Mouse (Mus musculus): ENCODE measurements around the gene Trpm8. TPM values are rescaled to one million over a fixed set of nuclear protein-coding genes. Genes with fewer than 3 reads are reported as not detected.

Gene Trpm8
- polyA plus RNA-seq, 1 experiment from 2014 or later: not detected

DNA sequence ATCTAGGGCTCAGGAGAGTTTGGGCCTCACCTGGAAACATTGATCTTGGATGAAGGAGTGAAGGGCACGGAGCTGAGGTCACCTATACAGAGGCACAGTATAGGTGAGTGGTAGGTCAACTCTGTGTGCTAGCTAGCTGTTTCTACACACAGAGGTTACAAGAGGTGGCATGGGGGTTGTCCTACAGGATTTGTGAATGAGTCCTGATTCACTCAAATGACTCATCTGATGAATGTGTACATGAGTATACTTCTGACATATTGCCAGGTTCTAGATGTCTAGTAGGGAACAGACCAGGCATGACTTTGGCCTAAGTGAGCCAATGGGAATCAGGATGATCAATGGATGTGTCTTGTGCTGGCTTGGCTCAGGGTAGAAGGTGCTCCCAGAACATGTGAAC, 39.8 kb downstream of the Trpm8 start:
- no peak for DNase-seq (ENCODE audit: low spot score)
- no peak overlapping the region for H3K27ac ChIP-seq (ENCODE audit: low read depth, low read length)
- no peaks in the 10 kb centered on the region for H3K27me3 ChIP-seq (ENCODE audit: control insufficient read depth, insufficient read depth, low read length)
- H3K9me3 ChIP-seq (ENCODE audit: control insufficient read depth, low read length): no peaks in the 10 kb centered on the region
- H3K9ac ChIP-seq (ENCODE audit: low read length): no peak overlapping the region
- H3K4me2 ChIP-seq (ENCODE audit: low read depth, low read length, severe bottlenecking): no peak overlapping the region
- H3K4me3 ChIP-seq (ENCODE audit: low read depth, low read length): no peak overlapping the region
- WGBS: 96% methylated on average over 1 of the region's 1 CpGs
- no peaks in the 10 kb centered on the region for H3K4me1 ChIP-seq (replicated peaks; ENCODE audit: control insufficient read depth, insufficient read depth, low read length)
- ATAC-seq (replicated peaks; ENCODE audit: low FRiP score): no peak
- no peaks in the 10 kb centered on the region for H3K36me3 ChIP-seq (ENCODE audit: control insufficient read depth, insufficient read depth, low read length)

GRCm38 (mm10) chr1:88318531-88319060, 41.1 kb downstream of the Trpm8 start:
- Histone ChIP-seq H3K27ac (ENCODE audit: low read depth, low read length) (no peak overlapping the region), H3K4me2 (ENCODE audit: low read depth, low read length, severe bottlenecking) (no peak overlapping the region), H3K36me3 (ENCODE audit: control insufficient read depth, insufficient read depth, low read length) (no peaks in the 10 kb centered on the region), H3K9ac (ENCODE audit: low read length) (no peak overlapping the region), H3K27me3 (ENCODE audit: control insufficient read depth, insufficient read depth, low read length) (no peaks in the 10 kb centered on the region), H3K9me3 (ENCODE audit: control insufficient read depth, low read length) (no peaks in the 10 kb centered on the region), H3K4me3 (ENCODE audit: low read depth, low read length) (no peak overlapping the region), H3K4me1 (replicated peaks; ENCODE audit: control insufficient read depth, insufficient read depth, low read length) (no peaks in the 10 kb centered on the region)
- ATAC-seq (replicated peaks; ENCODE audit: low FRiP score): no peak
- 76% methylated on average over 6 of the region's 6 CpGs for WGBS
- peak; percentile 74 for DNase-seq (ENCODE audit: low spot score)

DNA sequence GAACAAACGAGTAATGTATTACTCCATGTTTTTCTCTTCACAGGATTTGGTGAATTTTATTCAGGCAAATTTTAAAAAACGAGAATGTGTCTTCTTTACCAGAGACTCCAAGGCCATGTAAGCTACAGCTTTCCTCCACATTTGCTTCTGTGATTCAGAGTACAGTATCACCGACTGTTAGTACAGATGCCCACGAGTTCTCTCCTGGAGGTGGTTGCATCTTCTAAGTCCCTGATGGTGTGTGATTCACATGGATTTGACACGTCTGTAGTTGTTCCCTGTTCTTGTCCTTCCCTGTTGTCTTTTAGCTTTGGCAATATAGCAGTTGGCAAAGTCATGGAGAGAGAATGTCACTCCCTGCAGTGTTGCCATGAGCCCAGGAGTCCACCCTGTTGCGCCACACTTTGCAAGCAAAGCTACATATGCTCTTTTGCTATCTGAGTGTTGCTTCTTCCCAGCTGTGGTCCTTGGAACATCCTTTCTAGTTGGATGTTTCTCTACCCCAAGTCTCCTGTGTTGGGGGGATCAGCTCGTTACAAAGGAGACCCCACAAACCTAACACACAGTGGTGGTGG, 43.4 kb downstream of the Trpm8 start:
- ATAC-seq (replicated peaks; ENCODE audit: low FRiP score): no peak
- Histone ChIP-seq H3K4me2 (ENCODE audit: low read depth, low read length, severe bottlenecking) (no peak overlapping the region), H3K9me3 (ENCODE audit: control insufficient read depth, low read length) (no peaks in the 10 kb centered on the region), H3K27me3 (ENCODE audit: control insufficient read depth, insufficient read depth, low read length) (no peaks in the 10 kb centered on the region), H3K9ac (ENCODE audit: low read length) (no peak overlapping the region), H3K4me3 (ENCODE audit: low read depth, low read length) (no peak overlapping the region), H3K27ac (ENCODE audit: low read depth, low read length) (no peak overlapping the region), H3K36me3 (ENCODE audit: control insufficient read depth, insufficient read depth, low read length) (no peaks in the 10 kb centered on the region), H3K4me1 (replicated peaks; ENCODE audit: control insufficient read depth, insufficient read depth, low read length) (no peaks in the 10 kb centered on the region)
- no peak for DNase-seq (ENCODE audit: low spot score)
- 77% methylated on average over 7 of the region's 7 CpGs for WGBS

GRCm38 (mm10) chr1:88322146-88322545, 44.7 kb downstream of the Trpm8 start:
- Histone ChIP-seq H3K36me3 (ENCODE audit: control insufficient read depth, insufficient read depth, low read length) (no peaks in the 10 kb centered on the region), H3K4me3 (ENCODE audit: low read depth, low read length) (no peak overlapping the region), H3K4me1 (replicated peaks; ENCODE audit: control insufficient read depth, insufficient read depth, low read length) (no peaks in the 10 kb centered on the region), H3K4me2 (ENCODE audit: low read depth, low read length, severe bottlenecking) (no peak overlapping the region), H3K9ac (ENCODE audit: low read length) (no peak overlapping the region), H3K27me3 (ENCODE audit: control insufficient read depth, insufficient read depth, low read length) (no peaks in the 10 kb centered on the region), H3K9me3 (ENCODE audit: control insufficient read depth, low read length) (no peaks in the 10 kb centered on the region), H3K27ac (ENCODE audit: low read depth, low read length) (no peak overlapping the region)
- ATAC-seq (replicated peaks; ENCODE audit: low FRiP score) (no peak), DNase-seq (ENCODE audit: low spot score) (no peak)

DNA sequence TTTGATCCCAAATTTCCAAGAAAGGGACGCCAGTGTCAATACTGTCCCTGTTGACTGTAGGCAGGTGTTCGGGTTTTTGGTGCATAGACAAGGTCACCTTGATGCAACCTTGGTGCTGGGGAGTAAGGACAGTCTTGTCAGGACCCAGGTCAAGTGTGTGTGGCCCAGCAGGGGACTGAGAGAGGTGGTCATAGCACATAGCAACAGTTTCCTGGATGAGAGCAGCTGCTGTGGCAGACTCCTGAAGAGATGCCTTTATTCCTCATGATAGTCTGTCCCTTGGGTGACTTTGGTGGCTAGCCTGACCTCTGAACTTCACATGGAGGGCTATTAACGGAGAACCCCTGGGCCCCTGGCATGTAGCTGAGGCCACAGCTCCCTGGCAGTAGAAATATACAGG, 45.6 kb downstream of the Trpm8 start:
- H3K27ac ChIP-seq (ENCODE audit: low read depth, low read length): no peak overlapping the region
- H3K36me3 ChIP-seq (ENCODE audit: control insufficient read depth, insufficient read depth, low read length): no peaks in the 10 kb centered on the region
- H3K4me1 ChIP-seq (replicated peaks; ENCODE audit: control insufficient read depth, insufficient read depth, low read length): no peaks in the 10 kb centered on the region
- ATAC-seq (replicated peaks; ENCODE audit: low FRiP score) (no peak), DNase-seq (ENCODE audit: low spot score) (no peak)
- H3K4me3 ChIP-seq (ENCODE audit: low read depth, low read length): no peak overlapping the region
- WGBS: 81% methylated on average over 3 of the region's 3 CpGs
- no peaks in the 10 kb centered on the region for H3K9me3 ChIP-seq (ENCODE audit: control insufficient read depth, low read length)
- H3K4me2 ChIP-seq (ENCODE audit: low read depth, low read length, severe bottlenecking): no peak overlapping the region
- no peaks in the 10 kb centered on the region for H3K27me3 ChIP-seq (ENCODE audit: control insufficient read depth, insufficient read depth, low read length)
- H3K9ac ChIP-seq (ENCODE audit: low read length): no peak overlapping the region

GRCm38 (mm10) chr1:88339481-88339880, 62.0 kb downstream of the Trpm8 start:
- ATAC-seq (replicated peaks; ENCODE audit: low FRiP score): no peak
- no peak overlapping the region for H3K4me3 ChIP-seq (ENCODE audit: low read depth, low read length)
- WGBS: 85% methylated on average over 9 of the region's 9 CpGs

GRCm38 (mm10) chr1:88342615-88343014, 65.2 kb downstream of the Trpm8 start:
- Histone ChIP-seq H3K4me3 (ENCODE audit: low read depth, low read length) (no peak overlapping the region), H3K4me2 (ENCODE audit: low read depth, low read length, severe bottlenecking) (no peak overlapping the region), H3K27me3 (ENCODE audit: control insufficient read depth, insufficient read depth, low read length) (no peaks in the 10 kb centered on the region), H3K4me1 (replicated peaks; ENCODE audit: control insufficient read depth, insufficient read depth, low read length) (no peaks in the 10 kb centered on the region), H3K36me3 (ENCODE audit: control insufficient read depth, insufficient read depth, low read length) (no peaks in the 10 kb centered on the region), H3K9me3 (ENCODE audit: control insufficient read depth, low read length) (no peaks in the 10 kb centered on the region), H3K27ac (ENCODE audit: low read depth, low read length) (no peak overlapping the region), H3K9ac (ENCODE audit: low read length) (no peak overlapping the region)
- DNase-seq (ENCODE audit: low spot score) (no peak), ATAC-seq (replicated peaks; ENCODE audit: low FRiP score) (no peak)
- 92% methylated on average over 3 of the region's 3 CpGs for WGBS

More at GRCm38 (mm10) chr1:88339481-88339880, 62.0 kb downstream of the Trpm8 start:
- Histone ChIP-seq H3K9me3 (ENCODE audit: control insufficient read depth, low read length) (no peaks in the 10 kb centered on the region), H3K27ac (ENCODE audit: low read depth, low read length) (no peak overlapping the region), H3K27me3 (ENCODE audit: control insufficient read depth, insufficient read depth, low read length) (no peaks in the 10 kb centered on the region), H3K4me2 (ENCODE audit: low read depth, low read length, severe bottlenecking) (no peak overlapping the region), H3K4me1 (replicated peaks; ENCODE audit: control insufficient read depth, insufficient read depth, low read length) (no peaks in the 10 kb centered on the region), H3K36me3 (ENCODE audit: control insufficient read depth, insufficient read depth, low read length) (no peaks in the 10 kb centered on the region), H3K9ac (ENCODE audit: low read length) (no peak overlapping the region)
- no peak for DNase-seq (ENCODE audit: low spot score)

- Histone ChIP-seq H3K4me2 (ENCODE audit: low read depth, low read length, severe bottlenecking) (no peak overlapping the region), H3K4me1 (replicated peaks; ENCODE audit: control insufficient read depth, insufficient read depth, low read length) (no peaks in the 10 kb centered on the region), H3K4me3 (ENCODE audit: low read depth, low read length) (no peak overlapping the region), H3K27ac (ENCODE audit: low read depth, low read length) (no peak overlapping the region), H3K27me3 (ENCODE audit: control insufficient read depth, insufficient read depth, low read length) (no peaks in the 10 kb centered on the region), H3K9ac (ENCODE audit: low read length) (no peak overlapping the region), H3K9me3 (ENCODE audit: control insufficient read depth, low read length) (no peaks in the 10 kb centered on the region), H3K36me3 (ENCODE audit: control insufficient read depth, insufficient read depth, low read length) (no peaks in the 10 kb centered on the region)
- no peak for DNase-seq (ENCODE audit: low spot score)
- 39% methylated on average over 3 of the region's 3 CpGs for WGBS
- ATAC-seq (replicated peaks; ENCODE audit: low FRiP score): no peak
Measured at GRCm38 (mm10) chr1:88345580-88345979, 68.1 kb downstream of the Trpm8 start.

GRCm38 (mm10) chr1:88348496-88349005, 71.1 kb downstream of the Trpm8 start:
- Histone ChIP-seq H3K27ac (ENCODE audit: low read depth, low read length) (no peak overlapping the region), H3K4me3 (ENCODE audit: low read depth, low read length) (no peak overlapping the region), H3K9me3 (ENCODE audit: control insufficient read depth, low read length) (no peaks in the 10 kb centered on the region), H3K9ac (ENCODE audit: low read length) (no peak overlapping the region), H3K4me2 (ENCODE audit: low read depth, low read length, severe bottlenecking) (no peak overlapping the region), H3K4me1 (replicated peaks; ENCODE audit: control insufficient read depth, insufficient read depth, low read length) (no peaks in the 10 kb centered on the region), H3K27me3 (ENCODE audit: control insufficient read depth, insufficient read depth, low read length) (no peaks in the 10 kb centered on the region), H3K36me3 (ENCODE audit: control insufficient read depth, insufficient read depth, low read length) (no peaks in the 10 kb centered on the region)
- WGBS: 88% methylated on average over 5 of the region's 5 CpGs
- no peak for ATAC-seq (replicated peaks; ENCODE audit: low FRiP score)
- DNase-seq (ENCODE audit: low spot score): no peak

All from forebrain, embryonic 11.5 days (tissue).